Mouse (Mus musculus) liver, adult 2 months (tissue): ENCODE measurements around the gene Gclc. TPM values are rescaled to one million over a fixed set of nuclear protein-coding genes. Genes with fewer than 3 reads are reported as not detected.

Experiments used
- DNase-seq: peaks from one replicate; pipeline ENCODE4 v3.0.0-alpha.2; 2011; ENCODE audit warnings: low read depth, low spot score; ENCODE audit errors: extremely low read depth
- H3K27ac ChIP-seq: fragments of 200-500 bp; replicated peaks from 2 replicates; pipeline ENCODE4 v1.5.1; 2012; ENCODE audit warnings: low read depth, mild to moderate bottlenecking, control low read depth, inconsistent platforms, low read length; ENCODE audit not compliant: insufficient read depth
- H3K27me3 ChIP-seq: fragments of 200-500 bp; 2 replicates; pipeline ENCODE4 v1.6.1; 2012; ENCODE audit warnings: mild to moderate bottlenecking, moderate library complexity, low read length, inconsistent platforms; ENCODE audit not compliant: control insufficient read depth, insufficient read depth
- H3K36me3 ChIP-seq: fragments of 200-500 bp; 2 replicates; pipeline ENCODE4 v1.6.1; 2012; ENCODE audit warnings: low read length, inconsistent platforms; ENCODE audit not compliant: control insufficient read depth, insufficient read depth
- H3K4me1 ChIP-seq: fragments of 200-500 bp; 2 replicates; pipeline ENCODE4 v1.6.1; 2011; ENCODE audit warnings: low read length; ENCODE audit not compliant: control insufficient read depth, insufficient read depth
- H3K4me3 ChIP-seq: fragments of 200-500 bp; 2 replicates; pipeline ENCODE4 v1.5.1; 2011; ENCODE audit warnings: low read depth, mild to moderate bottlenecking, control low read depth, low read length, moderate library complexity; ENCODE audit not compliant: insufficient read depth
- H3K79me2 ChIP-seq: fragments of 200-500 bp; 2 replicates; pipeline ENCODE4 v1.6.1; 2012; ENCODE audit warnings: inconsistent platforms, mild to moderate bottlenecking, low read length, moderate library complexity; ENCODE audit not compliant: control insufficient read depth, insufficient read depth
- H3K9ac ChIP-seq: fragments of 200-500 bp; 2 replicates; pipeline ENCODE4 v1.6.1; 2012; ENCODE audit warnings: low read depth, mild to moderate bottlenecking, control low read depth, inconsistent platforms, low read length
- CTCF ChIP-seq: fragments of 200-500 bp; IDR thresholded peaks from 2 replicates; pipeline ENCODE4 v1.5.1; 2011; ENCODE audit warnings: low read depth, low read length, control low read depth
- POLR2A ChIP-seq: fragments of 200-500 bp; IDR thresholded peaks from 2 replicates; pipeline ENCODE4 v1.6.1; 2011; ENCODE audit warnings: low read length, control low read depth; ENCODE audit not compliant: insufficient read depth; ENCODE audit errors: extremely low read depth
- WGBS: fragments of 180-500 bp; shearing (Covaris S2); methylation state at CpG from one replicate; pipeline ENCODE4 v1.1.7; 2018; 5-methylcytosine and 5-hydroxymethylcytosine counted together
- polyA plus RNA-seq: library from polyadenylated mRNA; depleted of rRNA; stranded (reverse); fragments of >200 nt; gene quantifications from 2 replicates; pipeline ENCODE4 v1.2.3, GENCODE M21; 2012
- total RNA-seq: library from RNA; depleted of rRNA; stranded (reverse); fragments of >200 nt; gene quantifications from 2 replicates; pipeline ENCODE4 v1.2.3, GENCODE M21; 2014

The Gclc gene
- total and polyA plus RNA-seq, 2 experiments = 122 to 136 TPM

DNA sequence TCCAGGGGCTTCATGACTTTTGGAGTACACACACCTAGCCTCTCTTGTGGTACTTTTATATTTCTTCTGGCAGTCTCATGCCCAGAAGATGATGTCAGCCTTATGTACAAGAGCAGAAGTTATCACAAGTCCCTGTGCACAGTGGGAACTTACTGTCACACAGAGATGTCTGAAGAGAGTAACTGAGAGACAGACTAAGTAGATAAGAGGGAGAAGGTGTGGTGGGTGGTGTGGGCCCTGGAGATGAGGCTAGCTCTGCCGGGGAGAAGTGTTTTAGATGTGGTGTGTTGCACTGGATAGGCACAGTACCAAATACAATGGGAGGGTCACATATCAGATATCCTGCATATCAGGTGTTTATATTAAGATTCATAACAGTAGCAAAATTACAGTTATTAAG, 3.0 kb downstream of the Gclc start:
- 22% methylated on average over 1 of the region's 1 CpGs for WGBS
- Histone ChIP-seq H3K4me3 (no peak overlapping the region), H3K27me3 (no peaks in the 10 kb centered on the region), H3K79me2 (peaks cover 27% of the 10 kb centered on the region; the same call in 1 of the 2 replicates), H3K4me1 (peaks cover 30% of the 10 kb centered on the region), H3K9ac (no peak overlapping the region), H3K27ac (no peak overlapping the region), H3K36me3 (peaks cover 8% of the 10 kb centered on the region)
- TF ChIP-seq CTCF (no peak), POLR2A (no peak)
- DNase-seq = peak; percentile 22

DNA sequence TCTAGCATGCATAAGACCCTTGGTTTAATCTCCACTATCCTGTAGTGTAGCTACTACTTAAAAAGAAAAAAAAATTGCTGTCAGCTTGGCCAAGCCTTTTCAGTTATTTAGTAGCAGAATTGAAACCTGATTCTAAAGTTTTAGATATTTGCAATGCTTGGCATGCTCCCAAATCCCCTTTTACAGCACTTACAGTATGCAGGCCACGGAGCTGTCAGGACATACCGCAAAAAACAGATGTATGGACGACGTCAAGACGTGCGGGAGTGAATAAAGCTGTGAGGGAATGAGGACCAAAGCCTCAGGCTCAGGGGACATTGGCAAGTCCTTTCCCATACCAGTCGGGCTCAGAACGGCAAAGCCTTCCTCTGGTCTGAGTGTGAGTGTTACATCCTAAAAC, 4.1 kb downstream of the Gclc start:
- WGBS = 60% methylated on average over 8 of the region's 8 CpGs

DNA sequence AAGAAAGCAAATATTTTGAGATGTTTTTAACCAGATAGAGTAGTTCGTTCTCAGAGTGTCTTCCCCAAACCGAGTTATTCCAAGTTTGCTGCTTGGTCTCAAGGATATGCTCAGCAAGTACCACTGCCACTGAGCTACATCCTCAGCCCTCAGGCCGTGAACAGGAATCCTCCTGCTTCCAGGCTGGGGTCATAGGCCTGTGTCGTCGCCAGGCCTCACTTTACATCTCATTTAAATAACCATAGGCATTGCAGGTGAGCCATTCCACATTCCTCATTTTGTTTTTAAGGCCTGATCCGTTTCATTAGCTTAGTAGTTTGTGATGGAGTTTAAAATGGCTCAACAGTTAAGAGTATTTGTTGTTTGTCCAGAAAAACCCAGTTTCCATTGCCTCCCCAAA, 4.8 kb downstream of the Gclc start:
- H3K9ac ChIP-seq = no peak overlapping the region
- no peak for TF ChIP-seq POLR2A
- no peak overlapping the region for H3K27ac ChIP-seq
- H3K27me3 ChIP-seq = no peaks in the 10 kb centered on the region
- peak; percentile 28 for DNase-seq
- WGBS = 52% methylated on average over 6 of the region's 6 CpGs
- H3K79me2 ChIP-seq = peaks cover 37% of the 10 kb centered on the region; the same call in 1 of the 2 replicates
- peaks cover 21% of the 10 kb centered on the region for H3K36me3 ChIP-seq
- H3K4me1 ChIP-seq = peaks cover 21% of the 10 kb centered on the region
- no peak overlapping the region for H3K4me3 ChIP-seq

More for the DNA sequence above, 4.1 kb downstream of the Gclc start:
- Histone ChIP-seq H3K27ac (no peak overlapping the region), H3K27me3 (no peaks in the 10 kb centered on the region), H3K79me2 (peaks cover 31% of the 10 kb centered on the region; the same call in 1 of the 2 replicates), H3K9ac (0 out of 2 replicates have a peak overlapping the region, but pooled peaks have one; percentile 18), H3K36me3 (peaks cover 16% of the 10 kb centered on the region), H3K4me1 (peaks cover 25% of the 10 kb centered on the region), H3K4me3 (no peak overlapping the region)
- TF ChIP-seq CTCF (no peak), POLR2A (no peak)
- peak; percentile 35 for DNase-seq

DNA sequence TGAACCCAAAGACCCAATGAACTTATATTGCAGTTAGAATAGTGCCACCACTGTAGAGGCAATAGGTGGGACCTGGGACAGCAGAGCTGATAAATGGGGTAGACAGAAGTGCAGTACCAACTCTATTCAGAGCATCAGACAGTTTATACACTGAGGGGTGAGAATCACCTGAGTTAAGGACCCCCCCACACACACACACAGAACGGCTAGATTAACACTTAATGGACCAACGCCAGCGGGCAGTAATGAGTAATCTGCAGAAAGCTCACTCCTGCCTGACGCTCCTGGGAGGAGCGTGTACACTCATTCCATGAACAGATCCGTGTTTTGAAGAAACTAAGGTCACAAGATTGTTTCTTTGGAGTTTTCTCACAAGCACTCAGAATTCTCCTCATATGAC, 5.4 kb downstream of the Gclc start:
- H3K36me3 ChIP-seq = peaks cover 26% of the 10 kb centered on the region
- H3K9ac ChIP-seq = no peak overlapping the region
- peak; percentile 46 for DNase-seq
- H3K4me3 ChIP-seq = no peak overlapping the region
- TF ChIP-seq POLR2A (no peak), CTCF (no peak)
- H3K27me3 ChIP-seq = no peaks in the 10 kb centered on the region
- 15% methylated on average over 6 of the region's 6 CpGs for WGBS
- no peak overlapping the region for H3K27ac ChIP-seq
- H3K79me2 ChIP-seq = peaks cover 34% of the 10 kb centered on the region; the same call in 1 of the 2 replicates
- peaks cover 21% of the 10 kb centered on the region for H3K4me1 ChIP-seq

DNA sequence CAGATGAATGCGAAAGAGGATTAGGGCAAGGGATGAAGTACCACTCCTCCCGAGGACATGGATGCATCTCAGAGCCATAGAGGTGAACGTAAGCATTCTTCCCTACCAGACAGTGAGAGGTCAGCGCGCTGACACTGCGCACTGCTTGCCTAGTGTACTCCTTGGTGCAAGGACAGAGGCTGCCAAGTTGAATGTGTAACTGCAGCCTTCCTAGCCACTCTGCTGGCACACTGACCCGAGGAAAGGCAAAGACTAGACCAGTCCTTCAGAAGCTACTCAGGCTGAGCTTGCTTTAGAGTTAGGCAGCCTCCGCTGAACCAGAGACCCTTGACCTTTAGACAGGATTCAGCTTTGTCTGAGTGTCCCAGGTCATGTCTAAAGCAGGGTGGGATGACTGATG, 11.9 kb downstream of the Gclc start:
- Histone ChIP-seq H3K4me3 (no peak overlapping the region), H3K79me2 (peaks cover 38% of the 10 kb centered on the region; the same call in 1 of the 2 replicates), H3K27ac (no peak overlapping the region), H3K36me3 (peaks cover 44% of the 10 kb centered on the region), H3K9ac (no peak overlapping the region), H3K27me3 (no peaks in the 10 kb centered on the region), H3K4me1 (peaks cover 19% of the 10 kb centered on the region)
- peak; percentile 53 for DNase-seq
- WGBS = 43% methylated on average over 8 of the region's 8 CpGs
- TF ChIP-seq POLR2A = no peak
- no peak for TF ChIP-seq CTCF

DNA sequence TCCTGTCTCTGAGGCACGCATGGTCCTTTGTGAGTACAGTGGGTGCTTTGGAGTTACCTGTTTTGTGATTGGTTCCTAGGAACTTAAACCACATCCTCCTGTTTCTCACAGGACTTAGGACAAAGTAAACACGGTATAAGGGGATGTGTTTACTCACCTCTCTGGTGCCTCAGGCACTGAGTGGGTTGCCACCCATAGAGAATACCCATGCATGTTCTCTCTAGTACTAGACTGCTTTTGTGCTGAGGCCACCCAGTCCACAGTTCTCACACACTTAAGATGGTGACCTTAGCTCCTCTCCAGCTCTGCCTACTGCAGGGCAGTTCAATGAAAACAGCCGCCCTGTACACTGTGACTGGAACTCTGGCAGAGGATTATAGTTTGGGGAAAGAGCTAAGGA, 12.4 kb downstream of the Gclc start:
- no peak overlapping the region for H3K4me3 ChIP-seq
- DNase-seq = no peak
- no peak overlapping the region for H3K27ac ChIP-seq
- H3K36me3 ChIP-seq = peaks cover 46% of the 10 kb centered on the region
- no peaks in the 10 kb centered on the region for H3K27me3 ChIP-seq
- TF ChIP-seq POLR2A (no peak), CTCF (no peak)
- H3K9ac ChIP-seq = no peak overlapping the region
- peaks cover 22% of the 10 kb centered on the region for H3K4me1 ChIP-seq
- H3K79me2 ChIP-seq = peaks cover 44% of the 10 kb centered on the region; the same call in 1 of the 2 replicates
- 43% methylated on average over 3 of the region's 3 CpGs for WGBS
